Mouse (Mus musculus) embryonic facial prominence, embryonic 13.5 days (tissue): Measurements from ENCODE around the gene Actb. TPM values are rescaled to one million over a fixed set of nuclear protein-coding genes. Genes with fewer than 3 reads are reported as not detected.
A peak's percentile ranks its signal among the peaks of the same experiment; 100 is the strongest.

Source experiments
- ATAC-seq: fragments of 200-750 bp; cut with Nextera tagmentation; 2 replicates; pipeline ENCODE4 v1.8.0; 2017; ENCODE audit warnings: low read depth; ENCODE audit not compliant: insufficient number of reproducible peaks, insufficient read depth, low FRiP score, low TSS enrichment
- H3K27ac ChIP-seq: fragments of 300-500 bp; sonication (generic); 2 replicates; pipeline ENCODE4 v1.5.1; 2015; ENCODE audit warnings: moderate library complexity, mild to moderate bottlenecking, inconsistent platforms
- H3K27me3 ChIP-seq: fragments of 300-500 bp; sonication (generic); 2 replicates; pipeline ENCODE4 v1.6.1; 2015; ENCODE audit warnings: mild to moderate bottlenecking, inconsistent platforms
- H3K36me3 ChIP-seq: fragments of 300-500 bp; sonication (generic); 2 replicates; pipeline ENCODE4 v1.6.1; 2015; ENCODE audit warnings: mild to moderate bottlenecking, inconsistent platforms
- H3K4me1 ChIP-seq: fragments of 300-500 bp; sonication (generic); 2 replicates; pipeline ENCODE4 v1.6.1; 2015; ENCODE audit warnings: inconsistent platforms
- H3K4me2 ChIP-seq: fragments of 300-500 bp; sonication (generic); 2 replicates; pipeline ENCODE4 v1.6.1; 2015; ENCODE audit warnings: moderate library complexity, mild to moderate bottlenecking, inconsistent platforms
- H3K4me3 ChIP-seq: fragments of 300-500 bp; sonication (generic); 2 replicates; pipeline ENCODE4 v1.5.1; 2015; ENCODE audit warnings: mild to moderate bottlenecking, inconsistent platforms
- H3K9ac ChIP-seq: fragments of 300-500 bp; sonication (generic); 2 replicates; pipeline ENCODE4 v1.6.1; 2015; ENCODE audit warnings: mild to moderate bottlenecking, inconsistent platforms
- H3K9me3 ChIP-seq: fragments of 300-500 bp; sonication (generic); 2 replicates; pipeline ENCODE4 v1.6.1; 2016; ENCODE audit warnings: inconsistent platforms
- WGBS: fragments of 180-500 bp; shearing (Covaris S2); methylation state at CpG from one replicate; pipeline ENCODE4 v1.1.7; 2015; ENCODE audit warnings: mixed read lengths; 5-methylcytosine and 5-hydroxymethylcytosine counted together
- polyA plus RNA-seq: library from polyadenylated mRNA; unstranded; fragments of >200 nt; fragmentation: Nextera tagmentation; extraction: Ambion mirVana; gene quantifications from 2 replicates; pipeline ENCODE4 v1.2.1, GENCODE M21; 2015

Gene Actb
- polyA plus RNA-seq, 1 experiment from 2014 or later, result 16,597 TPM

GRCm38 (mm10) chr5:142920311-142921073 is 13.9 kb upstream of the Actb start:
- Histone ChIP-seq H3K9me3 (no peaks in the 10 kb centered on the region), H3K4me1 (peaks cover 11% of the 10 kb centered on the region), H3K4me3 (no peak overlapping the region), H3K4me2 (no peak overlapping the region), H3K27me3 (no peaks in the 10 kb centered on the region), H3K36me3 (no peaks in the 10 kb centered on the region), H3K27ac (no peak overlapping the region), H3K9ac (no peak overlapping the region)
- ATAC-seq, result no peak
- WGBS, result 53% methylated on average over 8 of the region's 8 CpGs

GRCm38 (mm10) chr5:142917402-142917801 is 10.8 kb upstream of the Actb start:
- Histone ChIP-seq H3K4me1 (peaks cover 11% of the 10 kb centered on the region), H3K4me3 (no peak overlapping the region), H3K9me3 (no peaks in the 10 kb centered on the region), H3K4me2 (no peak overlapping the region), H3K36me3 (no peaks in the 10 kb centered on the region), H3K9ac (no peak overlapping the region), H3K27me3 (no peaks in the 10 kb centered on the region), H3K27ac (no peak overlapping the region)
- whole genome bisulfite sequencing, result 89% methylated on average over 8 of the region's 8 CpGs
- ATAC-seq, result no peak

- ATAC-seq, result no peak
- Histone ChIP-seq H3K27me3 (no peaks in the 10 kb centered on the region), H3K36me3 (no peaks in the 10 kb centered on the region), H3K9ac (no peak overlapping the region), H3K4me1 (peaks cover 10% of the 10 kb centered on the region), H3K4me3 (no peak overlapping the region), H3K4me2 (no peak overlapping the region), H3K9me3 (no peaks in the 10 kb centered on the region), H3K27ac (no peak overlapping the region)
- 69% methylated on average over 7 of the region's 7 CpGs for WGBS
Measured at GRCm38 (mm10) chr5:142916593-142916992, 10.0 kb upstream of the Actb start.

- Histone ChIP-seq H3K4me1 (no peaks in the 10 kb centered on the region), H3K27me3 (no peaks in the 10 kb centered on the region), H3K4me2 (no peak overlapping the region), H3K27ac (no peak overlapping the region), H3K36me3 (no peaks in the 10 kb centered on the region), H3K4me3 (no peak overlapping the region), H3K9ac (no peak overlapping the region), H3K9me3 (no peaks in the 10 kb centered on the region)
- ATAC-seq, result no peak
- WGBS, result 89% methylated on average over 11 of the region's 11 CpGs
Measured at GRCm38 (mm10) chr5:142915231-142915630, 8.7 kb upstream of the Actb start.

- Histone ChIP-seq H3K4me1 (peaks cover 25% of the 10 kb centered on the region), H3K4me3 (no peak overlapping the region), H3K27ac (no peak overlapping the region), H3K4me2 (no peak overlapping the region), H3K27me3 (no peaks in the 10 kb centered on the region), H3K9ac (no peak overlapping the region), H3K36me3 (no peaks in the 10 kb centered on the region), H3K9me3 (no peaks in the 10 kb centered on the region)
- WGBS, result 75% methylated on average over 4 of the region's 4 CpGs
- ATAC-seq, result no peak
Measured at GRCm38 (mm10) chr5:142912739-142913138, 6.2 kb upstream of the Actb start.

GRCm38 (mm10) chr5:142912320-142912719 is 5.8 kb upstream of the Actb start:
- H3K9me3 ChIP-seq, result no peaks in the 10 kb centered on the region
- no peak overlapping the region for H3K9ac ChIP-seq
- H3K36me3 ChIP-seq, result no peaks in the 10 kb centered on the region
- ATAC-seq, result no peak
- no peaks in the 10 kb centered on the region for H3K27me3 ChIP-seq
- no peak overlapping the region for H3K27ac ChIP-seq
- peaks cover 29% of the 10 kb centered on the region for H3K4me1 ChIP-seq
- WGBS, result 94% methylated on average over 3 of the region's 3 CpGs
- H3K4me3 ChIP-seq, result no peak overlapping the region
- H3K4me2 ChIP-seq, result no peak overlapping the region

- no peak overlapping the region for H3K27ac ChIP-seq
- H3K9ac ChIP-seq, result no peak overlapping the region
- H3K9me3 ChIP-seq, result no peaks in the 10 kb centered on the region
- ATAC-seq, result no peak
- no peak overlapping the region for H3K4me3 ChIP-seq
- H3K4me2 ChIP-seq, result no peak overlapping the region
- no peaks in the 10 kb centered on the region for H3K27me3 ChIP-seq
- peaks cover 34% of the 10 kb centered on the region for H3K4me1 ChIP-seq
- H3K36me3 ChIP-seq, result no peaks in the 10 kb centered on the region
- WGBS, result 69% methylated on average over 2 of the region's 2 CpGs
Measured at GRCm38 (mm10) chr5:142911629-142912028, 5.1 kb upstream of the Actb start.

GRCm38 (mm10) chr5:142909576-142910278 is 3.2 kb upstream of the Actb start:
- Histone ChIP-seq H3K36me3 (peaks cover 10% of the 10 kb centered on the region), H3K27ac (peak overlapping the region; percentile 100), H3K9me3 (no peaks in the 10 kb centered on the region), H3K27me3 (no peaks in the 10 kb centered on the region), H3K4me2 (no peak overlapping the region), H3K9ac (peak overlapping the region; percentile 52), H3K4me3 (no peak overlapping the region), H3K4me1 (peaks cover 37% of the 10 kb centered on the region)
- 46% methylated on average over 8 of the region's 8 CpGs for WGBS
- no peak for ATAC-seq

- 32% methylated on average over 5 of the region's 5 CpGs for WGBS
- ATAC-seq, result no peak
Measured at GRCm38 (mm10) chr5:142908941-142909575, 2.5 kb upstream of the Actb start.

GRCm38 (mm10) chr5:142907803-142908559 is 1.4 kb upstream of the Actb start:
- no peaks in the 10 kb centered on the region for H3K9me3 ChIP-seq
- H3K36me3 ChIP-seq, result peaks cover 25% of the 10 kb centered on the region
- 70% methylated on average over 5 of the region's 5 CpGs for WGBS
- H3K9ac ChIP-seq, result peak overlapping the region; percentile 100
- peak overlapping the region; percentile 100 for H3K27ac ChIP-seq
- peaks cover 50% of the 10 kb centered on the region for H3K4me1 ChIP-seq
- peak overlapping the region; percentile 85 for H3K4me2 ChIP-seq
- ATAC-seq, result no peak
- no peaks in the 10 kb centered on the region for H3K27me3 ChIP-seq
- H3K4me3 ChIP-seq, result 0 out of 2 replicates have a peak overlapping the region, but pooled peaks have one; percentile 99

More at GRCm38 (mm10) chr5:142908941-142909575, 2.5 kb upstream of the Actb start:
- no peak overlapping the region for H3K4me2 ChIP-seq
- H3K27ac ChIP-seq, result peak overlapping the region; percentile 100
- no peaks in the 10 kb centered on the region for H3K9me3 ChIP-seq
- peaks cover 43% of the 10 kb centered on the region for H3K4me1 ChIP-seq
- peak overlapping the region; percentile 52; the same call in 1 of the 2 replicates for H3K9ac ChIP-seq
- H3K4me3 ChIP-seq, result no peak overlapping the region
- no peaks in the 10 kb centered on the region for H3K27me3 ChIP-seq
- peaks cover 16% of the 10 kb centered on the region for H3K36me3 ChIP-seq
